Mouse (Mus musculus) gonadal fat pad, adult 2 months (tissue): ENCODE measurements around the gene Gpr107. TPM values are rescaled to one million over a fixed set of nuclear protein-coding genes. Genes with fewer than 3 reads are reported as not detected.

ENCODE experiments used
- DNase-seq: peaks from one replicate; pipeline ENCODE4 v3.0.0-alpha.2; 2012; ENCODE audit warnings: low read depth
- polyA plus RNA-seq: library from polyadenylated mRNA; depleted of rRNA; stranded (reverse); fragments of >200 nt; gene quantifications from 2 replicates; pipeline ENCODE4 v1.2.3, GENCODE M21; 2012

Gene Gpr107
- polyA plus RNA-seq, 1 experiment, result 35.0 TPM

GRCm38 (mm10) chr2:31127219-31127618 lies 24.9 kb upstream of the Gpr107 start:
- DNase-seq, result no peak

- DNase-seq, result no peak
These were observed 24.2 kb upstream of the Gpr107 start for GRCm38 (mm10) chr2:31127899-31128298.

DNA sequence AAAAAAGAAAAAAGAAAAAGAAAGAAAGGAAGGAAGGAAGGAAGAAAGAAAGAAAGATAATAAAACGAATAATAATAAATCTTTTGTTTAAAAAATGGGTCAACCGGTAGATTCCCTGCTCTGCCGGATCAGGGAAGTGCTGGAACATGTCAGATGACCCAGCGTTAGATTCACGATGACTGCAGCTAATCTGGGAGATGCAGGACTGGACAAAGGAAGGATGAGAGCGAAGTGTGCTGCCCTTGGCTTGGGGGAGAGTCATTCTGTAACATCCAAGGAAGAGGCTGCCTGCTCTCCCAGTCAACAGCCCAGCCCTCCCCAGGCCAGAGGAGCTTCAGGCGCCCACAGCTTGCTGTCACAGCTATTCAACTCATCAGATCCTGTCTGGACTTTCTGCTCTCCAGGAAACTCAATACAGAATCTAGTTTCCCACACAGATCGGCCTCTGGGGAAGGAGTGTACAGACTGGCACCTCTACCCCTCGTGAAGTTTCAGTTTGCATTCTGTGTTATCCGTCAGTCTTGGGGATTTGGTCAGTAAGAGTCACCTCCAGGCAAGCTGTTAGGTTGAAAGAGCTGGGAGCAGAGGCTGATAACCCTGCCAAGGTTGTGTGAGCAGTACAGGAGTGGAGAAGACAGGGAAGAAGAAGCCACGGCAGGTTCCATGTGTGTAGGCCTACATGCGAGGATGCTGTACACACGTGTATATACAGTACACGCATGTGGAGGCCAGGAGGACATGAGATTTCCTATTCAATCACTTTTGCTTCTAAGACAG lies 22.2 kb upstream of the Gpr107 start:
- DNase-seq, result no peak

- no peak for DNase-seq
These were observed 21.3 kb upstream of the Gpr107 start for GRCm38 (mm10) chr2:31130815-31131299.

- no peak for DNase-seq
These were observed 19.4 kb upstream of the Gpr107 start for GRCm38 (mm10) chr2:31132682-31133081.

DNA sequence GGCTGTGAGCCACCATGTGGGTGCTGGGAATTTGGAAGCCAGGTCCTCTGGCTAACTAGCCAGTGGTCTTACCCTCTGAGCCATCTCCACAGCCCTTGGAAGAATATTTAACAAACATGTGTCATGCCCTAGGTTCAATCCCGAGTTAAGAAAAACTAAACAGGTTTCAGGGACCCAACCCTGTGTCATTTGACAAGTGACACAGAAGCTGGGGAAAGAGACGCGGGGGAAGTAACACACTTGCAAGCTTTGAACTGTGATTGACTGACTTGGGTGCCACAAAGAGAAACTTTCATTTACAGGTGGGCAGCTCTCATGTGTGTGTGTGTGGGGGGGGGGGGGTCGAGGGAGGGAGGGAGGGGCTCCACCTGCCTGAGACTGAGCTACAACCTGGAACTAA lies 18.1 kb upstream of the Gpr107 start:
- DNase-seq, result no peak

DNA sequence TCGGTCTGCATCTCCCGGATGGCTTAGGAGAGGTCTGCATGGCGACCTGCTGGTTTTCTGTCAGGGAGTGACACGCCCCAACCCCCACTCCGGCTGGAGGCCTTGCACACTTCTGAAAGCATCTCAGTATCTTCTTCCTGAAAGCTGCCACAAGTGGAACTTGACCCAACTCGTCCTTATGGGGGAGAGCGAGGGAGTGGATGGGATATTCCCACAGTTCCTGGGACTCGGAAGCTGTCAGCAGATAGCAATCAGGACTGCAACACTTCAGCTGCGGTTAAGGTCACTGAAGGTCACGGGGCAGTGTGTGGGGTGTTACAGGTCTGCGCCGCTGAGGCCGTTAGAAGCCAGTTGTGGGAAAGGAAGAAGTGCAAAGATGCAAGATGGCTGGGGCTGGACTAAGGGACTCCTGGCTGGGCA lies 16.6 kb upstream of the Gpr107 start:
- no peak for DNase-seq

GRCm38 (mm10) chr2:31136338-31136737 lies 15.8 kb upstream of the Gpr107 start:
- no peak for DNase-seq

GRCm38 (mm10) chr2:31137018-31137590 lies 15.0 kb upstream of the Gpr107 start:
- no peak for DNase-seq

DNA sequence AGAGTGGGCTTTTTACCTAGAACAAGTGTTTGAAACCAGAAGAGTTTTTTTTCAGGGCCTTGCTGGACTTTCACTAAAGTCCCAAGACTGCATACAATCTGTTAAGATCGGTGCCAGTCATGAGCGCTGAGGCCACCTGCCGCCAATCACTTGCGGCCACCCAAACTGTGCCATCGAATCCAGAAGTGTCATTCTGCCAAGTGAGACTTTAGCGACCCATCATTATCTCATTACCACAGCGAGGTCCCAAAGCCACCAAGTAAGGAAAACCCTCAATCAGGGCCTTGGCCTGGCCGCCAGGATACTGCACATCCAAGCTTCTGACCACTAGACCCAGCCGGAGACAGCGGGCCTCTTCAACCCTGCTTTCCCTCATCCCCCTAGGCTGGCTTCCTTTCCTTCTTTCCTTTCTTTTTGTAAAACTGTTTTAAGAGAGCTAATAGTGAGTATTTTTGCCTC lies 12.9 kb upstream of the Gpr107 start:
- no peak for DNase-seq

DNA sequence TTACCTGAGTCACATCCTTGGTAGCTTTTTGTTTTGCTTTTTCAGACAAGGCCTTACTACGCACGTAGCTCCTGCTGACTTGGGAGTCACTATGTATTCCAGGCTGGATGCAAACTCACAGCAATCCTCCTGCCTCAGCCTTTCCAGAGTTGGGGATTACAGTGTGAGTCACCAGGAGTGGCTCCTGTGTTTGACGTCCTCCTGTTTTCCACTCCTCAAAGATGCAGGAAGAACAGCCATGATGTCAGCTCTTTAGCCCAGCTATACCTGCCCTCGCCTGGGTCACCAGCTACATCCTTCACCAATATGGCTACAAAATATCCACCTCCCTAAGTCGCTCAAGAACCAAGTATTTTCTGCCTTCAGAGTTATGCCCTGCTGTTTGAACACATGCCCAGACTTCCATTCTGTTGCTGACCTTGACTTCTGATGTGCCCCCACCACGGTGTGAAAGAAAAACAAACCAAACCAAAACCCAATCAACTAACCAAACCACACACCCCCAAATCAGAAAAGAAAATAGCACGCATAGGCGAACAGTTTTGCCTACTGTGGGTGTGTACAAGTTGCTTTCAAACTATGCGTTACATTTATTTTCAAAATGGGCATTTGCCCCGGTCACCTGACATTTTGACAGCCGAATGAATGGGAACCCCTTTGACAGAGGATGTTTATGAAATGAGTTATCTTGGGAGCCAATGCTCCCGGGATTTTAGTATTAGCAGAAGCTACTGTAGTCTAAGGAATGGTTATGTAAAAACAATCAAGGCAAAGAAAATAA lies 11.9 kb upstream of the Gpr107 start:
- no peak for DNase-seq

GRCm38 (mm10) chr2:31140772-31141073 lies 11.4 kb upstream of the Gpr107 start:
- DNase-seq, result no peak

- no peak for DNase-seq
These were observed 10.8 kb upstream of the Gpr107 start for GRCm38 (mm10) chr2:31141074-31141866.

DNA sequence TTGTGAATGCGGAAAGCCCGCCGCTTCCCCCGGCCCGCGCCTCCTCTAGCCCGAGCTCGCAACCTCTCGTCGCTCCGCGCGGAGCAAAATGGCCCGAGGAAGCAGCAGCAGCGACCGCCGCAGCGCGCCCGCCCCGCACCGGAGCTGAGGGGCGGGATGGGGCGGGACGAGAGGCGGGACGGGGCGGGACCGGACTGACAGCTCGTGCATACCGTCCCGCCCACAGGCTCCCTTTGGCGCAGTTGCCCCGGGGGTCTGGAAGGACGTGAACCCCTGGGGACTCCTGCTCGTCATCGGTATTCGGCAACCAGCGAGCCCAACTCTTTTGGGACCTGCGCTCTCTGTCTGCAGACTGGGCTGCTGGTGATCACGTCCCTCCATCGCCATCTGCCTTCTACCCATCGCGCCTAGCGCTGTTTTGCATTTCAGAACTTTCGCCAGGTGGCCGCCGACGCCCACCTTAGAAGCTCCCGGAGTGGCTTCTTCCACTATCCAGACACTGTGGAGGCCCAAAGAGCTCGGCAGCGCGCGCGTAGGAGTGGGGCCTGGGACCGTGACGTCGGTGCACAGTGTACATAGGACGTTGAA lies 10.2 kb upstream of the Gpr107 start, which contains the start of gene Fnbp1:
TSS of gene Fnbp1 (minus strand) at position 142 of the 588 bp plus-strand sequence.
- no peak for DNase-seq

DNA sequence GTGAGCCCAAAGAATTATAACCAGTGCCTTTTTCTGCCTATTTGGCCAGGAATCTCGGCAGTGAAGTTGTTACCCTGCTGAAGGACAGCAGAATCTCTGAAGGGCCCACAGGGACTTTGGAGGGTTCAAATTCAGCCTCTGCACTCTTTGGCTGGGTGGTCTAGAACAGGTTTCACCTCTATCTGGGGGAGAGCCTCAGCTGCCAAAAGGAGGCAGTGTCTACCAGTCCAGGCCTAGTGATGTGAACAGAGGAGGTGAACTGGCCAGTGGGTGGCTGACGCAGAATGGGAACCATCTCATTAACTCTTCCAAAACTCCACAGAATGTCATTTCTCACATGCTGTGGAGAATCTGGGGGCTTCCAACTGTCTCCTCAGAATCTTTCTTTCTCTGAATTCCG lies 9.6 kb upstream of the Gpr107 start:
- DNase-seq, result no peak

DNA sequence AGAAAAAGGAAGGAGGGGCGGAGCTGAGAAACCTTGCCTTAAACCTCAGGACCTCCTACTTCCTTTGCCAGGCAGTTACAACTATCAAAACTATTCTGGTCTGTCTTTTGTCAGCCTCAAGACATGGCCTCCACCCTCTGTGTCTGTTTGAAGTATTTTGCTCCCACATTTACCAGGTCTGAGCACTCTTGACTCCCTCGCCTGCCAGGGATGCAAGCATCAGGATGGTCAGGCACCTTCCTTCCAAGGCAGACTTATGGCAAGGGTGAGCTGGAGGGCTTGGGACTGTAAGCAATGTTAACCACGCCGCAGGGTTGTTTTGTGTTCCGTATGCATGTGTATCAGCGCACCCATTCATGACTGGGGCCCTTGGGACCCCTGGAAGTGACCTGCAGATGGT lies 8.8 kb upstream of the Gpr107 start:
- no peak for DNase-seq

GRCm38 (mm10) chr2:31143768-31144695 lies 8.1 kb upstream of the Gpr107 start:
- DNase-seq, result no peak

- DNase-seq, result no peak
These were observed 7.2 kb upstream of the Gpr107 start for GRCm38 (mm10) chr2:31144901-31145300.

DNA sequence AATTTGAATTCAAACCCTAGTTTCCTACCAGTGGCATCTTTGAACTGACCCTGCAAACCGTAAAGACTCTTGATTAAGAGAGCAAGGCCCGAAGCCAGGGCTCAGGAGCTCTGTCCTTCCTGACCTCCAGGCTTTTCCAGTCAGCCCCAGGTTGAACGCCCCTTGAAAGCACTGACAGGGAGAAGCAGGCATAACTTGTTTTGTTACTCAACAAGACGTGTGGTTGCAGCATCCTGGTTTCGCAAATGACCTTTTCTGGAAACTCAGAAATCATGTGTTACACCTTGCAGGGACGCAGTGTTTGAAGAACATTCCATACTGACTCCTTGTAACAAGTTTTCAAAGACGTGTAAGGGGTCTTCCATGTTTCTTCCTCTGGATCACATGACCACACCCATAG lies 5.1 kb upstream of the Gpr107 start:
- peak; percentile 79 for DNase-seq

DNA sequence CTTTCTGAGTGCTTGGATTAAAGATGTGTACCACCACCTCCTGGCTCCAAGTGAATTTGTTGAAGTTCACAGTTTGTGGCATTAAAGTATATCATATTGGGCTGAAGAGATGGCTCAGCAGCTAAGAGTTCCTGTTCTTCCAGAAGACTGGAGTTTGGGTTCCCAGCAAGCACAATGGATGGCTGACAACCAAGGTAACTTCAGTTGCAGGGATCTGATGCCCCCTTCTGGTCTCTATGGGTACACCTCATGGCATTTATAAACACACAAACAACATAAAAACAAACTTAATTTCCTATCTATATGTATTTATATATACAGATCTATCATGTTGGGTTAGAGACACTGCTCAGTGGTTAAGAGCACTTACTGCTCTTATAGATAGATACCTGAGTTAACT lies 1.4 kb upstream of the Gpr107 start:
- DNase-seq, result no peak
